Mouse (Mus musculus): ENCODE data around the gene Ifrd1.

DNA sequence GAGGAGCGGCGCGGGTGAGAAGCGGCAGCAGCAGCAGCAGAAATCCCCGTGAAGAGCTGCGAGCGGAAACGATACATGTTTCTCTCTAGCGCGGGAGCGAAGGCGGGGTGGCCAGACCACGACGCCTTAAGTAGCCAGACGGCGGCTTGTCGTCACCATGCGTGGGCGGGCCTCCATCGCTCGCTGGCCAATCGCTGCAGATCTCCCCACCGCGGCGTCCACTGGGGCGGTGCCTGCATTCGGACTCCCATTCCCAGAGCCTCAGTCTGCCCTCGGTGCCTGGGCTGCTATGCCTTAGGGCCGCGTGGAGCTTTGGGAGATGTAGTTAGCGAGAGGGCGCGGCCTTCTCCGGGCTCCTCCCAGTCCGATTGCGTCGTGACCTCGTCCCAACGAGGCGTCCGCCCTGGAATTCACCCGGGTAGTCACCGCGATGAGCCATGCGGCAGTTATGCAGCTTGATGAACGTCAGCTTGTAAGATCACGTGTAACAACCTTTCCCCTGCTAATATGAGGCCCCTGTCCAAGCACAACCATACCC is 25.2 kb downstream of the Ifrd1 start:
- TF ChIP-seq CTCF (IDR thresholded peaks at IDR 0.05; ENCODE audit: insufficient read depth, low read depth, low read length), result no peak
- TF ChIP-seq POLR2A (IDR thresholded peaks at IDR 0.05; ENCODE audit: insufficient read depth, low read depth, low read length), result peak; percentile 97

All from olfactory bulb, adult 2 months (tissue).